Mouse (Mus musculus): Measurements from ENCODE around the gene Mtf2. TPM values are rescaled to one million over a fixed set of nuclear protein-coding genes. Genes with fewer than 3 reads are reported as not detected.
A peak's percentile ranks its signal among the peaks of the same experiment; 100 is the strongest.

The Mtf2 gene
- polyA plus RNA-seq, 1 experiment: 43.4 TPM

- WGBS: 76% methylated on average over 1 of the region's 1 CpGs
- no peak overlapping the region for H3K27ac ChIP-seq (ENCODE audit: insufficient read depth, low read length)
- no peak overlapping the region for H3K4me3 ChIP-seq (replicated peaks; ENCODE audit: insufficient read depth, low read depth, low read length)
- TF ChIP-seq CTCF (IDR thresholded peaks at IDR 0.05; ENCODE audit: borderline replicate concordance, insufficient read depth, low read depth, low read length) (no peak), POLR2A (IDR thresholded peaks at IDR 0.05; ENCODE audit: borderline replicate concordance, insufficient read depth, low read length) (no peak)
- DNase-seq: no peak
- no peaks in the 10 kb centered on the region for H3K27me3 ChIP-seq (ENCODE audit: control insufficient read depth, insufficient read depth, low read length)
- no peaks in the 10 kb centered on the region for H3K4me1 ChIP-seq (ENCODE audit: control insufficient read depth, insufficient read depth, low read length)
Observed at GRCm38 (mm10) chr5:108052200-108052599, 13.3 kb upstream of the Mtf2 start.

GRCm38 (mm10) chr5:108053566-108053965, 11.9 kb upstream of the Mtf2 start:
- no peak for TF ChIP-seq POLR2A (IDR thresholded peaks at IDR 0.05; ENCODE audit: borderline replicate concordance, insufficient read depth, low read length)
- TF ChIP-seq CTCF (IDR thresholded peaks at IDR 0.05; ENCODE audit: borderline replicate concordance, insufficient read depth, low read depth, low read length): no peak
- 90% methylated on average over 6 of the region's 6 CpGs for WGBS

GRCm38 (mm10) chr5:108060413-108060812, 5.1 kb upstream of the Mtf2 start:
- TF ChIP-seq POLR2A (IDR thresholded peaks at IDR 0.05; ENCODE audit: borderline replicate concordance, insufficient read depth, low read length) (no peak), CTCF (IDR thresholded peaks at IDR 0.05; ENCODE audit: borderline replicate concordance, insufficient read depth, low read depth, low read length) (no peak)
- 95% methylated on average over 9 of the region's 9 CpGs for WGBS
- Histone ChIP-seq H3K27me3 (ENCODE audit: control insufficient read depth, insufficient read depth, low read length) (no peaks in the 10 kb centered on the region; the same call in 1 of the 2 replicates), H3K4me1 (ENCODE audit: control insufficient read depth, insufficient read depth, low read length) (no peaks in the 10 kb centered on the region), H3K4me3 (replicated peaks; ENCODE audit: insufficient read depth, low read depth, low read length) (no peak overlapping the region), H3K27ac (ENCODE audit: insufficient read depth, low read length) (no peak overlapping the region)
- DNase-seq: no peak

More at GRCm38 (mm10) chr5:108053566-108053965, 11.9 kb upstream of the Mtf2 start:
- H3K27me3 ChIP-seq (ENCODE audit: control insufficient read depth, insufficient read depth, low read length): no peaks in the 10 kb centered on the region; the same call in 1 of the 2 replicates
- no peak overlapping the region for H3K4me3 ChIP-seq (replicated peaks; ENCODE audit: insufficient read depth, low read depth, low read length)
- no peaks in the 10 kb centered on the region for H3K4me1 ChIP-seq (ENCODE audit: control insufficient read depth, insufficient read depth, low read length)
- no peak overlapping the region for H3K27ac ChIP-seq (ENCODE audit: insufficient read depth, low read length)
- DNase-seq: no peak

- Histone ChIP-seq H3K4me3 (replicated peaks; ENCODE audit: insufficient read depth, low read depth, low read length) (no peak overlapping the region), H3K27me3 (ENCODE audit: control insufficient read depth, insufficient read depth, low read length) (no peaks in the 10 kb centered on the region), H3K27ac (ENCODE audit: insufficient read depth, low read length) (no peak overlapping the region), H3K4me1 (ENCODE audit: control insufficient read depth, insufficient read depth, low read length) (no peaks in the 10 kb centered on the region)
- DNase-seq: no peak
- WGBS: 98% methylated on average over 1 of the region's 1 CpGs
- TF ChIP-seq POLR2A (IDR thresholded peaks at IDR 0.05; ENCODE audit: borderline replicate concordance, insufficient read depth, low read length): no peak
- TF ChIP-seq CTCF (IDR thresholded peaks at IDR 0.05; ENCODE audit: borderline replicate concordance, insufficient read depth, low read depth, low read length): no peak
Observed at GRCm38 (mm10) chr5:108072301-108072700, 6.8 kb downstream of the Mtf2 start.

- no peaks in the 10 kb centered on the region for H3K27me3 ChIP-seq (ENCODE audit: control insufficient read depth, insufficient read depth, low read length)
- TF ChIP-seq POLR2A (IDR thresholded peaks at IDR 0.05; ENCODE audit: borderline replicate concordance, insufficient read depth, low read length) (no peak), CTCF (IDR thresholded peaks at IDR 0.05; ENCODE audit: borderline replicate concordance, insufficient read depth, low read depth, low read length) (no peak)
- H3K4me1 ChIP-seq (ENCODE audit: control insufficient read depth, insufficient read depth, low read length): no peaks in the 10 kb centered on the region
- DNase-seq: no peak
- H3K4me3 ChIP-seq (replicated peaks; ENCODE audit: insufficient read depth, low read depth, low read length): no peak overlapping the region
- H3K27ac ChIP-seq (ENCODE audit: insufficient read depth, low read length): no peak overlapping the region
Observed at GRCm38 (mm10) chr5:108076241-108076640, 10.8 kb downstream of the Mtf2 start.

- Histone ChIP-seq H3K4me1 (ENCODE audit: control insufficient read depth, insufficient read depth, low read length) (no peaks in the 10 kb centered on the region), H3K27ac (ENCODE audit: insufficient read depth, low read length) (no peak overlapping the region), H3K4me3 (replicated peaks; ENCODE audit: insufficient read depth, low read depth, low read length) (no peak overlapping the region), H3K27me3 (ENCODE audit: control insufficient read depth, insufficient read depth, low read length) (no peaks in the 10 kb centered on the region)
- WGBS: 76% methylated on average over 6 of the region's 6 CpGs
- no peak for DNase-seq
- no peak for TF ChIP-seq CTCF (IDR thresholded peaks at IDR 0.05; ENCODE audit: borderline replicate concordance, insufficient read depth, low read depth, low read length)
- no peak for TF ChIP-seq POLR2A (IDR thresholded peaks at IDR 0.05; ENCODE audit: borderline replicate concordance, insufficient read depth, low read length)
Observed at GRCm38 (mm10) chr5:108076833-108077540, 11.5 kb downstream of the Mtf2 start.

GRCm38 (mm10) chr5:108079603-108080002, 14.1 kb downstream of the Mtf2 start:
- no peak for DNase-seq
- TF ChIP-seq POLR2A (IDR thresholded peaks at IDR 0.05; ENCODE audit: borderline replicate concordance, insufficient read depth, low read length) (no peak), CTCF (IDR thresholded peaks at IDR 0.05; ENCODE audit: borderline replicate concordance, insufficient read depth, low read depth, low read length) (no peak)

GRCm38 (mm10) chr5:108082380-108082779, 16.9 kb downstream of the Mtf2 start:
- H3K27ac ChIP-seq (ENCODE audit: insufficient read depth, low read length): no peak overlapping the region
- DNase-seq: no peak
- H3K4me1 ChIP-seq (ENCODE audit: control insufficient read depth, insufficient read depth, low read length): no peaks in the 10 kb centered on the region
- WGBS: 32% methylated on average over 2 of the region's 2 CpGs
- H3K27me3 ChIP-seq (ENCODE audit: control insufficient read depth, insufficient read depth, low read length): no peaks in the 10 kb centered on the region
- H3K4me3 ChIP-seq (replicated peaks; ENCODE audit: insufficient read depth, low read depth, low read length): no peak overlapping the region
- TF ChIP-seq CTCF (IDR thresholded peaks at IDR 0.05; ENCODE audit: borderline replicate concordance, insufficient read depth, low read depth, low read length): peak; percentile 34; the same call in 1 of the 2 replicates
- no peak for TF ChIP-seq POLR2A (IDR thresholded peaks at IDR 0.05; ENCODE audit: borderline replicate concordance, insufficient read depth, low read length)

More at GRCm38 (mm10) chr5:108079603-108080002, 14.1 kb downstream of the Mtf2 start:
- no peaks in the 10 kb centered on the region for H3K27me3 ChIP-seq (ENCODE audit: control insufficient read depth, insufficient read depth, low read length)
- H3K4me1 ChIP-seq (ENCODE audit: control insufficient read depth, insufficient read depth, low read length): no peaks in the 10 kb centered on the region
- no peak overlapping the region for H3K27ac ChIP-seq (ENCODE audit: insufficient read depth, low read length)
- no peak overlapping the region for H3K4me3 ChIP-seq (replicated peaks; ENCODE audit: insufficient read depth, low read depth, low read length)

All from cerebellum, adult 2 months (tissue).